8 mouse cellular contexts compared by ENCODE assay signal in genomic region chr14:47364742-47365449, GRCm38 (mm10). TPM values are rescaled to one million over a fixed set of nuclear protein-coding genes. Genes with fewer than 3 reads are reported as not detected.
DNase-seq lines count a peak whose midpoint lies in the region; ATAC-seq and TF ChIP-seq lines count a peak whose summit lies in the region.

No protein-coding gene starts in this region.

- peak overlapping the region; percentile 44 for H3K4me2 ChIP-seq in lung, embryonic 14.5 days
- peak overlapping the region; percentile 42 for H3K4me2 ChIP-seq in stomach, embryonic 16.5 days (ENCODE audit: low read depth, low read length)

- WGBS in lung, embryonic 14.5 days: 31% methylated on average over 21 of the region's 21 CpGs
- WGBS in stomach, embryonic 16.5 days: 31% methylated on average over 21 of the region's 21 CpGs

- no peak overlapping the region for H3K9ac ChIP-seq in lung, embryonic 14.5 days
- H3K9ac ChIP-seq in stomach, embryonic 16.5 days (ENCODE audit: low read length): no peak overlapping the region

- no peaks in the 10 kb centered on the region for H3K27me3 ChIP-seq in lung, embryonic 14.5 days (ENCODE audit: insufficient read depth, low read length)
- no peaks in the 10 kb centered on the region for H3K27me3 ChIP-seq in stomach, embryonic 16.5 days (ENCODE audit: control insufficient read depth, insufficient read depth, low read length)

- no peak overlapping the region for H3K4me3 ChIP-seq in lung, embryonic 14.5 days (ENCODE audit: low read depth, low read length)
- no peak overlapping the region for H3K4me3 ChIP-seq in stomach, embryonic 16.5 days (replicated peaks; ENCODE audit: low read length)

- DNase-seq in ovary, postnatal 36 days (ENCODE audit: low spot score): peak; percentile 28
- no peak for DNase-seq in ovary, postnatal 10 days (ENCODE audit: low spot score)
- peak; percentile 39 for DNase-seq in embryo, embryonic 10.5 days (ENCODE audit: low spot score)
- peak; percentile 25 for DNase-seq in lung, embryonic 14.5 days
- no peak for DNase-seq in cerebellum, adult 9-11 months
- no peak for DNase-seq in left cerebral cortex, adult 11 months (ENCODE audit: low spot score)

- no peak for TF ChIP-seq CTCF in lung, embryonic 14.5 days (IDR thresholded peaks at IDR 0.05; ENCODE audit: low read depth)

- no peaks in the 10 kb centered on the region for H3K9me3 ChIP-seq in lung, embryonic 14.5 days (ENCODE audit: low read depth, low read length)
- H3K9me3 ChIP-seq in stomach, embryonic 16.5 days (replicated peaks; ENCODE audit: control insufficient read depth, low read length): no peaks in the 10 kb centered on the region

- H3K36me3 ChIP-seq in lung, embryonic 14.5 days (ENCODE audit: insufficient read depth): no peaks in the 10 kb centered on the region
- no peaks in the 10 kb centered on the region for H3K36me3 ChIP-seq in stomach, embryonic 16.5 days (ENCODE audit: control insufficient read depth, insufficient read depth, low read length)

- peaks cover 8% of the 10 kb centered on the region; the same call in 1 of the 2 replicates for H3K4me1 ChIP-seq in lung, embryonic 14.5 days (ENCODE audit: insufficient read depth)
- peaks cover 11% of the 10 kb centered on the region for H3K4me1 ChIP-seq in stomach, embryonic 16.5 days (ENCODE audit: control insufficient read depth, insufficient read depth, low read length)

- no peak overlapping the region for H3K27ac ChIP-seq in lung, embryonic 14.5 days (ENCODE audit: low read depth)
- peak overlapping the region; percentile 84 for H3K27ac ChIP-seq in stomach, embryonic 16.5 days (ENCODE audit: low read length)

- ATAC-seq in hematopoietic stem cell, adult 5-6 weeks (replicated peaks in 1 of 2; ENCODE audit: insufficient read depth in 1 of 2, low FRiP score in 2 of 2, low TSS enrichment in 1 of 2, low read depth in 1 of 2, poor library complexity in 2 of 2, severe bottlenecking in 2 of 2): peak; percentile 28 to 34; a peak in 3 of 4 replicates
- no peak for ATAC-seq in lung, embryonic 14.5 days (ENCODE audit: insufficient read depth)
- ATAC-seq in stomach, embryonic 16.5 days (ENCODE audit: insufficient read depth, low FRiP score): peak; percentile 51; the same call in 1 of the 2 replicates

RNA-seq across cellular contexts. Expression of gene Lgals3, which starts 2.7 kb away (rescaled TPM):
- total RNA-seq in hematopoietic stem cell, adult 5-6 weeks (2017): 4.8 and 30.8 TPM in 2 replicates
- polyA plus RNA-seq in lung, embryonic 14.5 days (2014; fragmentation: Nextera tagmentation; extraction: Ambion mirVana): 8.1 and 13.6 TPM in 2 replicates
- 95.3 and 132 TPM in 2 replicates for polyA plus RNA-seq in stomach, embryonic 16.5 days (2015; fragmentation: Nextera tagmentation; extraction: Ambion mirVana)

RNA-seq across cellular contexts. Expression of gene Dlgap5, which starts 53.3 kb away (rescaled TPM):
- 41.5 and 60.2 TPM in 2 replicates for total RNA-seq in hematopoietic stem cell, adult 5-6 weeks (2017)
- 56.0 and 58.6 TPM in 2 replicates for polyA plus RNA-seq in lung, embryonic 14.5 days (2014; fragmentation: Nextera tagmentation; extraction: Ambion mirVana)
- 30.7 and 37.0 TPM in 2 replicates for polyA plus RNA-seq in stomach, embryonic 16.5 days (2015; fragmentation: Nextera tagmentation; extraction: Ambion mirVana)

Comparison
In these comparisons a context has a peak if more than half of its experiments do, and no peak if none do; other contexts are left out.
1. DNase-seq: peak in ovary, postnatal 36 days (single experiment), embryo, embryonic 10.5 days (single experiment) and lung, embryonic 14.5 days (single experiment); none in ovary, postnatal 10 days (single experiment), cerebellum, adult 9-11 months (single experiment) and left cerebral cortex, adult 11 months (single experiment).